Mouse (Mus musculus) hematopoietic stem cell, adult 5-6 weeks (primary cell): ENCODE data around the gene Scamp1. TPM values are rescaled to one million over a fixed set of nuclear protein-coding genes. Genes with fewer than 3 reads are reported as not detected.
A peak's percentile ranks its signal among the peaks of the same experiment; 100 is the strongest.

Source experiments
- ATAC-seq, 2 experiments: fragments of 125-278 bp in 1 of 2; replicated peaks in 1 of 2; 2 replicates each; pipeline ENCODE4 v1.8.0; 2016 to 2017; ENCODE audit warnings: inconsistent platforms in 2 of 2, mild to moderate bottlenecking in 2 of 2, moderate number of reproducible peaks in 2 of 2, low read depth in 1 of 2, moderate TSS enrichment in 1 of 2; ENCODE audit not compliant: low FRiP score in 2 of 2, poor library complexity in 2 of 2, severe bottlenecking in 2 of 2, insufficient read depth in 1 of 2, low TSS enrichment in 1 of 2
- total RNA-seq: library from RNA; stranded (forward); fragments of 172-1452, 232-1000 nt; gene quantifications from 2 replicates; pipeline ENCODE4 v1.2.3, GENCODE M21; 2017

Scamp1 gene
- total RNA-seq, 1 experiment from 2014 or later: 18.1 TPM

DNA sequence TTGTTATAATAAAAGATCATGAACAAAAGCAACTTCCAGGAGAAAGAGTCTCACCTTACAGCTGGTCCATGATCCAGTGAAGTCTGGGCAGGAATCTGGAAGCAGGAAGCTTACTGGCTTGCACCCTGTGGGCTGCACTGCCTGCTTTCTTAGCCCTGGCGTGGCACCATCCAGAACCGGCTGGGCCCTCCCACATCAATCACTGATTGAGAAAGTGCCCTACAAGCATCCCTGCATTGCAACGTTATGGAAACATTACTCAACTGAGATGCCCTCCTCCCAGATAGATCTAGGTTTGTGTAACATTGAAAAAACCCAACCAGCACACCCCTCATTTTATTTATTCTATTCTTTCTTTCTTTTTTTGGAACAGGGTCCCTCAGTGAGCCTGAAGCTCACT, 9.2 kb upstream of the Scamp1 start:
- ATAC-seq: no peak

- ATAC-seq: no peak
These were observed 8.3 kb upstream of the Scamp1 start for GRCm38 (mm10) chr13:94293911-94294310.

DNA sequence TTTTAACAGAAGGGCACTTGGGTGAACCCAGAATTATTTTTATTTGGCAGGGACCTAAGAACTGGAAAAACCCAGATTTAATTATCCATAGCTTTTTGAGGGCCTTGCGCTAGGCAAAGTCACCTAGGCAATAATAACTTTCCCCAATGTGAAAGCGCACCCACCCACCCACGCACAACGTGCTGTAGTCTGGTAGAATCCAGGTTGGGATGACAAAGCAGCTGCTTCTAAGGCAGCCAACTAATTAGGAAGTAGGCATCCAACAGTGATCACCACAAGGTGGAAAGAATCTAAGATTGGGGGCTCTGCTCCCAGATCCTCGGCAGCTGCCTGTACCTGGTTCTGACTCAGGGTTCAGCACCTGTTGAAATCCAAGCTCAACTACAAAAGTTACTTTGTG, 538 bp upstream of the Scamp1 start:
- ATAC-seq: no peak

DNA sequence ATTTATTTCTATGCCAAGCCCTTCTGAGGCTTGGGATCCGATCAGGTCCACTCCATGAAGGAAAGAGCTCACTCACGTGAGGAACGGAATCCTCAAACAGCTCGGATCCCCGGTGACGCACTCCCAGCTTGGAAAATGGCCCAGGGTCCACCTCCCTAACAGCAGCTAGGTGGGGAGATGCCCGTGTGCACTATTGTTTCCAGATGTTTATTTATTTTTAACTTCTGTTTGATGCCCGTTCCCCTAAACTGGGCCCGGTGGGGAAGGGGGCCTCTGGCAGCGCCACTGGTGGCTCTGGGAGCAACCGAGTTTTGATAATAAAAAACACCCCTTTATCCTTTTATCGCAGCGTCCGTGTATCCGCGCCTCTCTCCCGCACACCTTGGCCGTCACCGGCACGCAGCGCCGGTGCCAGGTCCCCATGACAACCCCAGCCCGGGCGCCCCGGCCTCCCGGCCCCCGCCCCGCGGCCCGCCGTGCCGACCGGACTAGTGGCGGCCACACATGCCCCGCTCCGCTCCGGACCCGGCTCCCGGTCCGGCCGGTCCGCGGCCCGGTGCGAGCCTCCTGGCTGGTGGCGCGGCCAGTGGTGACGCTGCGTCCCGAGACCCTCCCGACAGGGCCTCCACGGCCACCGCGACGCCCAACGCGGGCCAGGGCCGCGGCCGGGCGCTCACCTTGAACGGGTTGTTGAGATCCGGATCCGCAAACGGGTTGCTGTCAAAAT, 951 bp downstream of the Scamp1 start:
- no peak for ATAC-seq

DNA sequence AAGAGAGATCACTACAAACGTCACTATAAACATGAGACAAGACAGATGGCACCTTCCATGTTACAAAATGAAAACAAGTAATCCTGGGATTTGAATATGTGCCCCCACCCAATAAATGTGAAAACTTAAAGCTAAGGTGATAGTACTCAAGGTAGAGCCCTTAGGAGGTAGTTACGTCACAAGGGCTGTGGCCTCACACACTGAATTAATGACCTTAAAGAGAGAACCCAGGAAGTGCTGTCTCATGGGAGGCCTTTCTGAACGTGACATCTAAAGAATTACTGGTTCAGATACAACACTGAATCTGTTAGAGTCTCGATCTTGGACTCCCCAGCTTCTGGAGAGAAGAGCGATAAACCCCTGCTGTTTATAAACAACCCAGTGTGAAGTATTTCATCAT, 6.2 kb downstream of the Scamp1 start:
- peak in 1 of 2 experiments; percentile 56; a peak in 1 of 4 replicates for ATAC-seq

GRCm38 (mm10) chr13:94271284-94271683, 14.4 kb downstream of the Scamp1 start:
- ATAC-seq: no peak

DNA sequence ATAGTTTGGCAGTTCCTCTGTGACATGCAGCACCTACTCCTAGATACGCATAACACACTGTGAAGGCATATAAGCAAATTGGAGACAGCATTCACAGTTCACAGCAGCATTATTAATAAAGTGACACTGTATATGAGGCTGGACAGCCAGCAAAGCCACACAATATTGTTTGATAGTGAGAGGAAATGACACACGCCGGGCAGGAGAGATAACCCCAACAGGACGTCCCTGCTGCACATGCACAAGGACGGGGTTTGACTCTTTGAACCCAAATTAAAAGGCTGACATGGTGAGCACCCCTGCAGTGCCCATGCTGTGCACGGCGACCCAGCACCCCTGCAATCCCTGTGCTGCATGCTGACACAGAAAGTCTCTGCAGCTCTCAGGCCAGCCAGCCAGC, 17.5 kb downstream of the Scamp1 start:
- peak; percentile 22 to 46; a peak in 2 of 4 replicates for ATAC-seq

GRCm38 (mm10) chr13:94267190-94267589, 18.5 kb downstream of the Scamp1 start:
- ATAC-seq: no peak

DNA sequence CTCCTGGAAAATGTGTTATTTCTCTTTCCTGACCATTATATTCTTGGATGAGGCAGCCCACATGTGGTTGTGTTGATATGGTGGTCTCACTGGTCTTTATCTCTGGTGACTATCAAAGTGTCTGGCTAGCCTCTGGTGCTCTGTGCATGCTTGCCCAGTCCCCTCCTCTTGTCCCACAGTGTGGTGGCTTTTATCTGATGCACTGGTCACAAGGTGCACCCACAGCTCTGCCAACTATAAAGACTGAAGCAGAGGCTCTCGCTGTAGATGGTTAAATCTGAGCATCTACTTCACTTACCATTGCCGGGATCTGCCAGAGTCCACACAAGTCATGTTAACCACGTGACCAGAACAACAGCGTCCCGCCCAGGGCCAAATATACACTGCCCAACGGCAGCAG, 19.1 kb downstream of the Scamp1 start:
- peak in 1 of 2 experiments; percentile 25; a peak in 1 of 4 replicates for ATAC-seq

DNA sequence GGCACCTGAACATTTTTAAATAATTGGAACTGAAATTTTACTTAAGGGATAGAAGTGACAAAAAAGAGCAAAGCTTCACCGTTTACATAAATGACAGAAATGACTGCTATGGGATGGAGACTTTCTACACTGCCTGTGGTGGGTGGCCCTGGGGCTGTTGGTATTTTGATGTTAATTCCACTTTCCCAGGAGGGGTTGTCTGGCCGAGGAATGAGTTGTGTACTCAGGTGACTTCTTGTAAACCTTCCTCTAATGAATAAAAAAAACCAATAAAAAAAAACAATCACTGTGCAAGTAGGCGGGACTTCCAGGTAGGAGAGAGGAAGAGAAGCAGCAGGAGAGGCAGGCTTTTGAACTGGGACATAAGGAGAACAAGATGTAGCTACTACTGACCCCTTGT, 20.4 kb downstream of the Scamp1 start:
- ATAC-seq: no peak

DNA sequence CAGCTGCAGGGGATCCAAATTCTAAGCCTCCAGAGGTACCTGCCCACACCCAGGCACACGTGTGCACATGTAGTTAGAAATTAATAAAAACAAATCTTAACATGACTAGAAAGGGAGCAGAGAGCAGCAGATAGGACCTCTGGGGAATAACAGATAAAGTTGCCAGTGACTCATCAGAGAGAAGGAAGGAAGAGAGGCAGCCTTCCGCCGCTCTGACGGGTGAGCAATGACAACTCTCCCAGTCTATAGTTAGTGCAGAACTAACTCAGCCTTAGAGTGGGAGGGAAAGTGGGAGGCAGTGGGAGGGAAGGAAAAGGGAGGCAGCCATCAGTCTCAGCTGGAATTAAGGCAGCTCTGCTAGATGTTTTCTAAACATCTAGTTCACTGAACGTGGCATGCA, 21.7 kb downstream of the Scamp1 start:
- peak in 1 of 2 experiments; percentile 42; a peak in 1 of 4 replicates for ATAC-seq

DNA sequence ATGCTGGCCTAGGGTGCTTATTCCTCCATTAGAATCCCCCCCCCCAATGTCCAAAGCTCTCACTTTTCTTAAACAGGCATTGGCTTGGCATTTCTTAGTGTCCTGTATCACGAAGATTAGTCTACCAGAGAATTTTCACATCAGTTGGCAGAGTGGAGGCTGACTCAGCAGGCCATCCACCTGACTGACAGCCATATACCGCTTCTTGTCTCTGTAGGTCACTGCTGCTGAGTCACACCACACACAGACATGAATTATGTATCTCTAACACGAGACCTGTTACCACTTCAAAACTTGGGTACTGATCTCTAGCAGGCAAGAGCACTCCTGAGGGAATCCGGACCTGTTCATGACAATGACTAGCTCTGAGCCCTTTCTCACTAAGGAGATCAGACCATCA, 23.1 kb downstream of the Scamp1 start:
- ATAC-seq: no peak

GRCm38 (mm10) chr13:94261624-94262023, 24.0 kb downstream of the Scamp1 start:
- no peak for ATAC-seq

DNA sequence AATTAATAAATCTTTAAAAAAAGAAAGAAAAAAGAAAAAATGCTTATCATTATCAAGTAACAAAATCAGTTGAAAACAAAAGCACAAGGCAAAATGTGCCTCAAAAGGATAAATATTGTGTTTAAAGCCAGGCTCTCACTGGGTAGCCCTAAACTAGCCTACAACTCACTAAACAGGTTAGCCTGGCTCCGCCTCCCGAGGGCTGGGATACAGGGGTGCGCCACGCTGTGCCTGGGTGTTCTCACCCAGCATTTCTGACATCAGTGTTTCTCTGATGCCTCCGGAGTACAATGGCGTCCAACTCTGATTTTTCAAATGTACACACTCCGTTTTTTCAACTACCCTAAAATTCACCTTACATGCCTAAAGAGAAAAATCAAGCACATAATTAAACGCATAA, 24.7 kb downstream of the Scamp1 start:
- ATAC-seq: no peak

DNA sequence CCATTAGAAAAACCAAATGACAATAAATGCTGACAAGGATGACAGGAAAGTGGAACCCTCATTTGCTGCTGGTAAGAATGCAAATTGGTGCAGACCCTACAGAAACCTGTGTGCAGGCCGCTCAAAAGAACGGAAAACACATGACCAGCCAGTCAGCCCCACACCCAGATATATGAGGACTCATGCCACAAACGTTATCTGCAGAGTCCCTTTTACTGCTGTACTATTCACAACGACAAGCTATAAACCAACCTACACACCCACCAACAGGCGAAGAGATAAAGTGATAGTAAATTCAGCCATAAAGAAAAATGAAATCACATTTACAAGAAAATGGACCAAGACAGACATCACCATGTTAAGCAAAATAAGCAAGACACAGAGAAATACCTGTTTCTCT, 26.4 kb downstream of the Scamp1 start:
- no peak for ATAC-seq

- ATAC-seq: no peak
These were observed 27.1 kb downstream of the Scamp1 start for GRCm38 (mm10) chr13:94258530-94258929.

DNA sequence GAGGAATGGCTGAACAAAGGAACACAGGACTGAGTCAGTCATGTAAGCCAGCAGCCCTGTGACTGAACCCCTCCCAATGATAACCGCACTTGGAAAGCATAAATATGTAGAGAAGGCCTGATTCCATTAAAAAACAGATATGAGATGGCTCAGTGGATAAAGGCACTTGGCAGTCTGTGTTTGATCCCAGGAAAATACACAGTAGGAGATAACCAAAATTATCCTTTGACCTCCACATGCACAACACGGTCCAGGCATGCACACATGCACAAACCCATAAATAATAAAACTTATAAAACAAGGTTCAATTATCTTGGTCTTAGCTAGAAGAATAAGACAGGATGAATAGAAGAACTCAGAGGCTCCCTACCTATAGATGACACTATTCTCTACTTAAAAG, 27.9 kb downstream of the Scamp1 start:
- no peak for ATAC-seq

DNA sequence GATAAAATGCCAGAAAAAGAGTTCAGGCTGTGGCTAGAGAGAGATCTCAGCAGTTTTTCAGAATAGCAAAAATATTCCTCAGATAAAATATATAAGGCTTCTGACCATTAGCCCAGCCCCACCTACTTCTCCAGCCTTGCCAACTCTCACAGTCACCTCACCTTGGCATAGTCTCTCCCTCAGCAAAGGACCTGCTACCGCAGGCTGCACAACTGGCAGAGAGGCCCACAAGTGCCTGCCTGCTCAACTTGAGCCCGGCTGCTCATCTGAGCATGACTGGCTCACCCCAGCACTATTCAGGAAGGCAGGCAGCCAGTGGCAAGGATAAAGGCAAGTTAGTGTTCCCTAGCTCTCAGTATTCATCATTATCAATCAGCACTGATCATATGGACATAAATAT, 30.5 kb downstream of the Scamp1 start:
- no peak for ATAC-seq

- ATAC-seq: no peak; a peak in 1 of 4 replicates
These were observed 31.4 kb downstream of the Scamp1 start for GRCm38 (mm10) chr13:94254286-94254685.
